Mouse (Mus musculus) hindbrain, embryonic 11.5 days (tissue): ENCODE results near the gene Prg3. TPM values are rescaled to one million over a fixed set of nuclear protein-coding genes. Genes with fewer than 3 reads are reported as not detected.

ENCODE experiments used
- ATAC-seq: fragments of 200-750 bp; cut with Nextera tagmentation; 2 replicates; pipeline ENCODE4 v1.8.0; 2017; ENCODE audit warnings: mild to moderate bottlenecking, moderate TSS enrichment, moderate library complexity; ENCODE audit not compliant: low FRiP score
- DNase-seq: peaks from one replicate; pipeline ENCODE4 v3.0.0-alpha.2; 2015; ENCODE audit warnings: low spot score
- H3K27ac ChIP-seq: fragments of 300-500 bp; sonication (generic); 2 replicates; pipeline ENCODE4 v1.5.1; 2014; ENCODE audit warnings: mild to moderate bottlenecking, low read depth, low read length
- H3K27me3 ChIP-seq: fragments of 300-500 bp; sonication (generic); 2 replicates; pipeline ENCODE4 v1.6.1; 2014; ENCODE audit warnings: mild to moderate bottlenecking, low read length, moderate library complexity, mixed read lengths; ENCODE audit not compliant: control insufficient read depth, insufficient read depth
- H3K36me3 ChIP-seq: fragments of 300-500 bp; sonication (generic); 2 replicates; pipeline ENCODE4 v1.6.1; 2014; ENCODE audit warnings: mild to moderate bottlenecking, low read length, moderate library complexity, mixed read lengths; ENCODE audit not compliant: control insufficient read depth, insufficient read depth
- H3K4me1 ChIP-seq: fragments of 300-500 bp; sonication (generic); replicated peaks from 2 replicates; pipeline ENCODE4 v1.6.1; 2014; ENCODE audit warnings: low read length, mixed read lengths; ENCODE audit not compliant: control insufficient read depth, insufficient read depth
- H3K4me2 ChIP-seq: fragments of 300-500 bp; sonication (generic); replicated peaks from 2 replicates; pipeline ENCODE4 v1.6.1; 2014; ENCODE audit warnings: mild to moderate bottlenecking, low read depth, low read length
- H3K4me3 ChIP-seq: fragments of 300-500 bp; sonication (generic); 2 replicates; pipeline ENCODE4 v1.5.1; 2014; ENCODE audit warnings: low read depth, low read length
- H3K9ac ChIP-seq: fragments of 300-500 bp; sonication (generic); 2 replicates; pipeline ENCODE4 v1.6.1; 2014; ENCODE audit warnings: low read depth, low read length
- H3K9me3 ChIP-seq: fragments of 300-500 bp; sonication (generic); 2 replicates; pipeline ENCODE4 v1.6.1; 2016; ENCODE audit warnings: low read length; ENCODE audit not compliant: control insufficient read depth
- WGBS: fragments of 180-500 bp; shearing (Covaris S2); extraction: QIAGEN DNeasy Blood & Tissue Kit; methylation state at CpG from one replicate; pipeline ENCODE4 v1.1.7; 2014; 5-methylcytosine and 5-hydroxymethylcytosine counted together
- polyA plus RNA-seq: library from polyadenylated mRNA; unstranded; fragments of >200 nt; fragmentation: Nextera tagmentation; extraction: Ambion mirVana; gene quantifications from 2 replicates; pipeline ENCODE4 v1.2.1, GENCODE M21; 2014

Gene Prg3
- polyA plus RNA-seq, 1 experiment from 2014 or later = not detected

DNA sequence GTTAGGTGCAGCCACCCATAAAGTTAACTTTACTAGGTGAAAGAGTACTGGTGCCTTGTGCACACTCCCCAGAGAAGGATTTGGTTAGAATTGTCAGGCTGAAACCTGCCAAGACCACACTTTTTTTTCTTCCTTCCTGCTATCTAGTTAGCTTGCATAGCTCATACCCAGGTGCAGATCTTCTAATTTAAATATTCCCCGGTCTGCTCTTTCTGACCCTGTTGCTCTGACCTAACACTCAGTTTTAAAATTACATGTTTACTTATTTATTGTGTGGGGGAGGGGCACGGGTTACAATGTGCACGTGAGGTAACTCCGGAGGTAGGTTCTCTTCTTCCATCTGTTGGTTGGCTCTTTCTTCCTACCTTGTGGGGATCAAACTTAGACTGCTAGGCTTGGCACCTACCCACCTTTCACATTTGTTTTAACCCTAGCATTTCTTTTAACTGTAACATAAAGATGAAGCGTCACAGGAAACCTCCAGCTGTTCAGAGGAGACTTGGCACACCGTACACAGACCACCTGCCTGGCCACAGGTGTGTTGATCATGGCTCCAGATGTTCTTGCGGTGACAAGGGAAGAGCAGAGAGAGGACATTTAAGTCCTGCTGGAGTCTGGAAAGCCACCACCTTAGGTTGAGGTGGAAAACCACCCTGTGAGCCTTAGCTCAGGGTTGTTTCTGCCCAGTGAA is 23.8 kb upstream of the Prg3 start:
- H3K4me2 ChIP-seq = no peak overlapping the region
- 90% methylated on average over 7 of the region's 7 CpGs for WGBS

DNA sequence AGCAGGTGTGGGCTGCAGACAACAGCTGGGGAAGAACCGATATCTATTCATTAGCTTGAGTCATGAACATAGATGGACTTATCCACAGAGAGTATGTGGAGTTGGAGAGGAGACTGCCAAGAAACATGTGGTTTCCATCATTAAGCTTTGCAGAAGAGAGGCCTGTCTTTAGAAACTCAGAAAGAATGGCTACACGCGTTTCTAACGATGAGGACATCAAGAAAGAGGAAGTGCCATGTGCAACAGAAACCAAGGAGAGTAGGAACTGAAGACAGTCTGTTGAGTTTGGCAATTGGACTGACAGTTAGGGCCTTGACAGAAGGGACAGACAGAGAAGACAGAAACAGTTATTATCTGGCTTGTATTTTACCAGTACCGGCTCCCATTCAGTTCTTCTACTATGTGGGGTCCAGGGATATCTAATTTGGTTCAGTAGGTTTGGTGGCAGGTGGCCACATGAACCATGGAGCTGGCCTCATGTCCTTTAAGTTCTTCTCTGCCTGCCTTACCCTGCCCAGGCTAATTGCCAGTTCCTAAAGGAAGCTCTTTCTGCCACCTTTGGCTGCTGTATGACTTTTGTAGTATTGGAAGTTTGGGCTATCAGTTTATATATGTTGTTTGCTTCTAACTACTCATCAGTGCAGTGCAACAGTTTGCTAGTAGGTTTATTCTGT is 20.6 kb upstream of the Prg3 start:
- H3K27me3 ChIP-seq = no peaks in the 10 kb centered on the region
- H3K4me3 ChIP-seq = no peak overlapping the region
- H3K9ac ChIP-seq = no peak overlapping the region
- no peaks in the 10 kb centered on the region for H3K4me1 ChIP-seq
- no peaks in the 10 kb centered on the region for H3K36me3 ChIP-seq
- 94% methylated on average over 5 of the region's 5 CpGs for WGBS
- no peak overlapping the region for H3K27ac ChIP-seq
- no peak for ATAC-seq
- no peaks in the 10 kb centered on the region for H3K9me3 ChIP-seq
- DNase-seq = no peak
- H3K4me2 ChIP-seq = no peak overlapping the region

More for the DNA sequence above, 23.8 kb upstream of the Prg3 start:
- Histone ChIP-seq H3K4me3 (no peak overlapping the region), H3K9ac (no peak overlapping the region), H3K9me3 (no peaks in the 10 kb centered on the region), H3K27ac (no peak overlapping the region), H3K4me1 (no peaks in the 10 kb centered on the region), H3K27me3 (no peaks in the 10 kb centered on the region), H3K36me3 (no peaks in the 10 kb centered on the region)
- DNase-seq = no peak
- no peak for ATAC-seq

DNA sequence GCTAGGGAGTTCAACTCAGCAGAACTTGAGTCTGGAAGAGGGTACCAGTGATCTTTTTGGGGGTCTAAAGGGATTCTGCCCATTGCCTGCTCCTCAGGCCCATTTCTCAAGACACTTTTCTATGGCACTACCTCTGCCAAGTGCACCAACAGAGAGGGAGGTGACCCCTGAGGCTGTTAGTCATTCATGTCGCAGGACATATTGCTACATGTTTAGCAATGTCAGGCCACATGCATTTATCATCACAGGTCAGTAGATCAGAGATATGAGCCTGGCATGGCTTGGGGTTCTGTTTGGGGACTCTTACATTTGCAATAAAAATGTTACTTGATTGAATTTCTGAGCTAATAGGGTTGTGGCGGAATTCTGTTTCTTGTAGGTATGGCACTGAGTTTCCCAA is 12.4 kb upstream of the Prg3 start:
- Histone ChIP-seq H3K4me3 (no peak overlapping the region), H3K27me3 (no peaks in the 10 kb centered on the region), H3K4me1 (no peaks in the 10 kb centered on the region), H3K9ac (no peak overlapping the region), H3K36me3 (no peaks in the 10 kb centered on the region), H3K4me2 (no peak overlapping the region), H3K27ac (no peak overlapping the region), H3K9me3 (no peaks in the 10 kb centered on the region)
- WGBS = 92% methylated on average over 2 of the region's 2 CpGs
- DNase-seq (no peak), ATAC-seq (no peak)

GRCm38 (mm10) chr2:84980188-84980587 is 7.8 kb upstream of the Prg3 start, which contains the start of gene Prg2:
Gene Prg2 (plus strand): TSS chr2:84980461.
- H3K4me2 ChIP-seq = no peak within 1 kb of the TSS
- no peaks in the 10 kb centered on the region for H3K9me3 ChIP-seq
- no peak within 1 kb of the TSS for H3K27ac ChIP-seq
- no peaks in the 10 kb centered on the region for H3K4me1 ChIP-seq
- ATAC-seq (no peak), DNase-seq (no peak)
- no peak within 1 kb of the TSS for H3K4me3 ChIP-seq
- H3K27me3 ChIP-seq = no peaks in the 10 kb centered on the region
- no peak within 1 kb of the TSS for H3K9ac ChIP-seq
- H3K36me3 ChIP-seq = no peaks in the 10 kb centered on the region
- 88% methylated on average over 1 of the region's 1 CpGs for WGBS

GRCm38 (mm10) chr2:84996376-84996775 is 8.4 kb downstream of the Prg3 start:
- Histone ChIP-seq H3K9me3 (no peaks in the 10 kb centered on the region), H3K27me3 (no peaks in the 10 kb centered on the region), H3K36me3 (no peaks in the 10 kb centered on the region), H3K4me3 (no peak overlapping the region), H3K4me1 (no peaks in the 10 kb centered on the region), H3K9ac (no peak overlapping the region), H3K27ac (no peak overlapping the region), H3K4me2 (no peak overlapping the region)
- ATAC-seq = no peak
- WGBS = 89% methylated on average over 2 of the region's 2 CpGs
- no peak for DNase-seq

DNA sequence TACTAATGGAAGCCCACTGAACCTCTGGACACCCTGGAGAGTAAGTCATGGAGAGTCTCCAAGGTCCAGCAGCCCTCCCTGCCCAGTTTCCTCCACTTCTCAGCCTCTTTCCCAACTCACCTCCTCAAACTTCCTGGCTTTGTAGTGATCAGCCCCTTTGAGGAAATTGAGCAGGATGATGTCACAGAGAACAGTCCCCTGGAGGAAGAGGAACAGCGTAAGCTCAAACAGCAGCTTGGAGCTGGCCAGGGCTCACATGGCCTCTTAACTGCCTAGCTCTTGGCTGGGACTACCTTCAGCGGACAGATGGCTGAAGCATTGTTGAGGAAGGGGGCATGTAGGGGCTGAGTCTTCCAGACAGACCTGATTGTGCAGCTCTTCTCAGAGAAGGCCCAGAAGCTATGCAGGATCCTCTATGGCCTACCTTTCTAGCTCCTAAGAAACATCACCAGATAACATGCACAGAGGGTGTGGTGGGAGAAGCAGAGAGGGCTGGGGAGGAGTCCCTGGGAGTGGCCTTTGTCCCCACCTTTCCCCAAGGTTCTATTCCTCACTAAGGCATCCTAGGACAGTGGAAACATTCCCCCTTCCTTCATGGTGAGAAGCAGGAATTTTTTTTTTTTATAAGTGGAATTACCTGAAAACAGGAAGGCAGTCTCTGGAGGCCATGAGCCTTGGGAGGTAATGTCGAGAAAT is 11.6 kb downstream of the Prg3 start:
- Histone ChIP-seq H3K4me1 (no peaks in the 10 kb centered on the region), H3K27me3 (no peaks in the 10 kb centered on the region), H3K9ac (no peak overlapping the region), H3K27ac (no peak overlapping the region), H3K9me3 (no peaks in the 10 kb centered on the region), H3K4me2 (no peak overlapping the region), H3K4me3 (no peak overlapping the region), H3K36me3 (no peaks in the 10 kb centered on the region)
- WGBS = 82% methylated on average over 3 of the region's 3 CpGs
- no peak for DNase-seq
- no peak for ATAC-seq

GRCm38 (mm10) chr2:85001497-85001896 is 13.5 kb downstream of the Prg3 start:
- H3K4me3 ChIP-seq = no peak overlapping the region
- no peak overlapping the region for H3K27ac ChIP-seq
- H3K9ac ChIP-seq = no peak overlapping the region
- ATAC-seq (no peak), DNase-seq (no peak)
- no peaks in the 10 kb centered on the region for H3K36me3 ChIP-seq
- 77% methylated on average over 13 of the region's 13 CpGs for WGBS
- H3K27me3 ChIP-seq = no peaks in the 10 kb centered on the region
- no peak overlapping the region for H3K4me2 ChIP-seq
- H3K4me1 ChIP-seq = no peaks in the 10 kb centered on the region
- no peaks in the 10 kb centered on the region for H3K9me3 ChIP-seq

DNA sequence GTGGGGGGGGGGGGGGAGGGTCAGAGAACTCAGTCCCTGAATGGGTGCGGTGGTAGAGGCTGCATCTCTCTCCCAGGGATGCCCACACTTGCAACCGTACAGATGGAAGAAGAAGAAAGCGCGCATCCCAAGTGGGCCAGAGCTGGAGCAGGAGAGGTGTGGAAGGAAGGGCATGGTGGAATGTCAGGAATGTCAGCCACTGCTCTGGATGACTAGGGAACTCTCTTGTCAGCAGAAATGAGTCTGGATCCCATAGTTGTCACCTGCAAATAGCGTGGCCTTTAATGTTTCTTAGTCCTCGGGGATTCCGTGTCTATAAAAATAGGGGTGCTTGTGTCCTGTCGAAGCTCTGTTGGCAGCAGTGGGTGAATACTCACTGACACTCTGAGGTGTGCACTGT is 14.6 kb downstream of the Prg3 start:
- ATAC-seq = no peak
- 80% methylated on average over 8 of the region's 8 CpGs for WGBS

More for the DNA sequence above, 14.6 kb downstream of the Prg3 start:
- H3K9ac ChIP-seq = no peak overlapping the region
- DNase-seq = no peak
- no peaks in the 10 kb centered on the region for H3K4me1 ChIP-seq
- no peak overlapping the region for H3K4me3 ChIP-seq
- no peaks in the 10 kb centered on the region for H3K36me3 ChIP-seq
- no peak overlapping the region for H3K4me2 ChIP-seq
- H3K9me3 ChIP-seq = no peaks in the 10 kb centered on the region
- no peak overlapping the region for H3K27ac ChIP-seq
- no peaks in the 10 kb centered on the region for H3K27me3 ChIP-seq
